Comparison of ENCODE assay signal across 8 mouse cellular contexts in the genomic region with DNA sequence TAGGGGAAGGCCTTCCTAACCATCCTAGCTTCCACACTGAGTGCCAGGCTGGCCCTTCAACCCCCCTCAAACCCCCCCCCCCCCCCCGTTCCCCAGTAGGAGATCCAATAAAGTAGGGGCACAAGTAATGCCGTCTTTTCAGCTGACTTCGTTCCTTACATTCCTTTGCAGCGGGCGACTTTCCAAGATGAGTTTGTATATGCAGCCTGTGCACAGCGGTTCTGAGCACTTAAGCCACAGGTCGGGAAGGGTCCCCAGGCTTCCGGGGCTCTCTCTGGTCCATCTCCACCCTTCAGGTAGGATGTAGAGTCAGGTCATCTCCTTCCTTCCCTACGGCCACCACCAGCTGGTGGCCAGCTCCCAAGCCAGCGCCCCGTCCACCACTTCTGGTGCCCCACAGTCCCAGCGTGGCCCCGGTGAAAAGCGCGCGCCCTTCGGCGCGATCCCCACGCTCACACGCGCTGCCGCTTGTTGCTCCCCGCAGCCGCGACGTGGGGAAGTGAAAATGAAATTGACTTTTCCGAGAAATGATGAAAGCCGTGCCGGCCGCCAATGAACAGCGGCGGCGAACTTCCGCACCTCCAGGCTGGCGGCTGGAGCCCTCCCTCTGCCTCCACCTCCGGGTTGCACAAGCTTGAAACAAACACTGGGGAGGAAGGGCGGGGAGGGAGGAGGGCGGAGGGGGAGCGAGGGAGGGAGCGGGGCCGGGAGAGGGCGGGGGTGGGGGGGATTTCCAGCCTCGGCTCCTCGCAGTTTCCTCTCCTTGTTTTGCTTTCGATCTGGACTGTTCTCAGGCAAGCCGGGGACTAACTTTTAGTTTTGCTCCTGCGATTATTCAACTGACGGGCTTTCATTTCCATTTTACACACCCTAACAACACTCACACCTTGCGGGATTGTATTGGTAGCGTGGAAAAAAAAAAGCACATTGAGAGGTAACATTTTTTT. TPM values are rescaled to one million over a fixed set of nuclear protein-coding genes. Genes with fewer than 3 reads are reported as not detected.
DNase-seq lines count a peak whose midpoint lies in the region; ATAC-seq lines count a peak whose summit lies in the region.

A gene (plus strand): TSS at position 730 of the 947 bp plus-strand sequence.

- H3K9ac ChIP-seq in embryonic facial prominence, embryonic 12.5 days, result peak within 1 kb of the TSS; percentile 97
- H3K9ac ChIP-seq in limb, embryonic 12.5 days (replicated peaks), result peak within 1 kb of the TSS; percentile 98
- H3K9ac ChIP-seq in midbrain, embryonic 14.5 days (replicated peaks; ENCODE audit: low read length), result peak within 1 kb of the TSS; percentile 97

- H3K4me3 ChIP-seq in embryonic facial prominence, embryonic 12.5 days, result peak within 1 kb of the TSS; percentile 89
- peak within 1 kb of the TSS; percentile 96 for H3K4me3 ChIP-seq in limb, embryonic 12.5 days (replicated peaks)
- peak within 1 kb of the TSS; percentile 85 for H3K4me3 ChIP-seq in midbrain, embryonic 14.5 days (replicated peaks; ENCODE audit: low read depth, low read length)

- H3K27me3 ChIP-seq in embryonic facial prominence, embryonic 12.5 days, result no peaks in the 10 kb centered on the region
- no peaks in the 10 kb centered on the region for H3K27me3 ChIP-seq in limb, embryonic 12.5 days
- no peaks in the 10 kb centered on the region for H3K27me3 ChIP-seq in midbrain, embryonic 14.5 days (ENCODE audit: control insufficient read depth, insufficient read depth, low read length)

- peak within 1 kb of the TSS; percentile 78 for H3K4me2 ChIP-seq in embryonic facial prominence, embryonic 12.5 days (replicated peaks)
- peak within 1 kb of the TSS; percentile 82 for H3K4me2 ChIP-seq in limb, embryonic 12.5 days
- H3K4me2 ChIP-seq in midbrain, embryonic 14.5 days (ENCODE audit: low read length), result peak within 1 kb of the TSS; percentile 86

- H3K4me1 ChIP-seq in embryonic facial prominence, embryonic 12.5 days, result peaks cover 17% of the 10 kb centered on the region; the same call in 1 of the 2 replicates
- peaks cover 27% of the 10 kb centered on the region for H3K4me1 ChIP-seq in limb, embryonic 12.5 days (replicated peaks)
- peaks cover 5% of the 10 kb centered on the region for H3K4me1 ChIP-seq in midbrain, embryonic 14.5 days (ENCODE audit: control insufficient read depth, insufficient read depth, low read length)

- under 1% methylated on average over 49 of the region's 51 CpGs for WGBS in embryonic facial prominence, embryonic 12.5 days
- WGBS in limb, embryonic 12.5 days, result under 1% methylated on average over 45 of the region's 51 CpGs
- WGBS in midbrain, embryonic 14.5 days, result 0% methylated on average over 48 of the region's 51 CpGs

- ATAC-seq in embryonic facial prominence, embryonic 12.5 days (ENCODE audit: insufficient number of reproducible peaks, insufficient read depth, low FRiP score, low TSS enrichment), result peak; percentile 70
- peak; percentile 72 for ATAC-seq in limb, embryonic 12.5 days (ENCODE audit: insufficient number of reproducible peaks, insufficient read depth, low FRiP score, low TSS enrichment, low read depth)
- ATAC-seq in midbrain, embryonic 14.5 days (ENCODE audit: low FRiP score, low TSS enrichment), result peak; percentile 63

- H3K27ac ChIP-seq in embryonic facial prominence, embryonic 12.5 days, result peak within 1 kb of the TSS; percentile 92
- H3K27ac ChIP-seq in limb, embryonic 12.5 days, result peak within 1 kb of the TSS; percentile 95
- H3K27ac ChIP-seq in midbrain, embryonic 14.5 days (replicated peaks; ENCODE audit: low read depth, low read length), result peak within 1 kb of the TSS; percentile 90

- 0 out of 2 replicates have a peak, but pooled peaks cover 5% of the 10 kb centered on the region for H3K9me3 ChIP-seq in embryonic facial prominence, embryonic 12.5 days
- H3K9me3 ChIP-seq in limb, embryonic 12.5 days, result peaks cover 6% of the 10 kb centered on the region
- no peaks in the 10 kb centered on the region for H3K9me3 ChIP-seq in midbrain, embryonic 14.5 days (ENCODE audit: control insufficient read depth, low read length)

- no peaks in the 10 kb centered on the region for H3K36me3 ChIP-seq in embryonic facial prominence, embryonic 12.5 days
- no peaks in the 10 kb centered on the region for H3K36me3 ChIP-seq in limb, embryonic 12.5 days
- H3K36me3 ChIP-seq in midbrain, embryonic 14.5 days (ENCODE audit: control insufficient read depth, insufficient read depth, low read length), result no peaks in the 10 kb centered on the region

- peak; percentile 92 for DNase-seq in 3T3-L1 (ENCODE audit: low read depth, low spot score)
- DNase-seq in adrenal gland, postnatal 25 days, result peak; percentile 87
- peak; percentile 100 for DNase-seq in heart, adult 11 months
- DNase-seq in kidney, adult 11 months, result peak; percentile 91
- DNase-seq in midbrain, embryonic 14.5 days, result peak; percentile 85
- peak; percentile 81 for DNase-seq in spleen, adult 12 weeks (ENCODE audit: low spot score)

RNA-seq across cellular contexts. Expression of the gene that starts here (rescaled TPM):
- 61.4 and 72.7 TPM in 2 replicates for total RNA-seq in adrenal gland, postnatal 25 days (2021)
- 14.7 and 18.4 TPM in 2 replicates for polyA plus RNA-seq in embryonic facial prominence, embryonic 12.5 days (2016; fragmentation: Nextera tagmentation; extraction: Ambion mirVana)
- 13.3 and 13.6 TPM in 2 replicates for polyA plus RNA-seq in limb, embryonic 12.5 days (2016; fragmentation: Nextera tagmentation; extraction: Ambion mirVana)
- 6.4 and 7.5 TPM in 2 replicates for polyA plus RNA-seq in midbrain, embryonic 14.5 days (2014; fragmentation: Nextera tagmentation; extraction: Ambion mirVana)

Comparison
In these comparisons a context has a peak if more than half of its experiments do, and no peak if none do; other contexts are left out.
1. Peak in every context shown above with its lines: DNase-seq, ATAC-seq, H3K4me3 ChIP-seq and H3K27ac ChIP-seq.